Mouse (Mus musculus) stomach, postnatal 0 days (tissue): ENCODE results near the gene Coro1b. TPM values are rescaled to one million over a fixed set of nuclear protein-coding genes. Genes with fewer than 3 reads are reported as not detected.
A peak's percentile ranks its signal among the peaks of the same experiment; 100 is the strongest.

ENCODE experiments used
- ATAC-seq: fragments of 200-750 bp; cut with Nextera tagmentation; 2 replicates; pipeline ENCODE4 v1.8.0; 2017; ENCODE audit not compliant: low FRiP score, low TSS enrichment
- DNase-seq: peaks from one replicate; pipeline ENCODE4 v3.0.0-alpha.2; 2016; ENCODE audit warnings: low spot score
- H3K27ac ChIP-seq: fragments of 300-500 bp; sonication (generic); replicated peaks from 2 replicates; pipeline ENCODE4 v1.5.1; 2014; ENCODE audit warnings: mild to moderate bottlenecking, control low read depth
- H3K27me3 ChIP-seq: fragments of 300-500 bp; sonication (generic); 2 replicates; pipeline ENCODE4 v1.6.1; 2014; ENCODE audit warnings: low read length; ENCODE audit not compliant: control insufficient read depth, insufficient read depth
- H3K36me3 ChIP-seq: fragments of 300-500 bp; sonication (generic); 2 replicates; pipeline ENCODE4 v1.6.1; 2014; ENCODE audit warnings: low read length, mixed read lengths; ENCODE audit not compliant: control insufficient read depth, insufficient read depth
- H3K4me1 ChIP-seq: fragments of 300-500 bp; sonication (generic); replicated peaks from 2 replicates; pipeline ENCODE4 v1.6.1; 2014; ENCODE audit warnings: antibody characterized with exemption; ENCODE audit not compliant: control insufficient read depth, insufficient read depth
- H3K4me2 ChIP-seq: fragments of 300-500 bp; sonication (generic); replicated peaks from 2 replicates; pipeline ENCODE4 v1.6.1; 2014; ENCODE audit warnings: low read depth, mild to moderate bottlenecking, control low read depth, moderate library complexity
- H3K4me3 ChIP-seq: fragments of 300-500 bp; sonication (generic); 2 replicates; pipeline ENCODE4 v1.5.1; 2014; ENCODE audit warnings: low read depth, low read length, control low read depth
- H3K9ac ChIP-seq: fragments of 300-500 bp; sonication (generic); 2 replicates; pipeline ENCODE4 v1.6.1; 2014; ENCODE audit warnings: mild to moderate bottlenecking, low read length, control low read depth, mixed read lengths
- H3K9me3 ChIP-seq: fragments of 300-500 bp; sonication (generic); 2 replicates; pipeline ENCODE4 v1.6.1; 2016; ENCODE audit warnings: low read length; ENCODE audit not compliant: control insufficient read depth
- CTCF ChIP-seq: IDR thresholded peaks from 2 replicates; pipeline ENCODE4 v1.5.1; 2016; ENCODE audit warnings: antibody characterized with exemption, low read depth, mild to moderate bottlenecking, moderate library complexity
- EP300 ChIP-seq: optimal IDR thresholded peaks from 2 replicates; pipeline ENCODE3; 2016; ENCODE audit warnings: antibody characterized with exemption
- WGBS: fragments of 180-500 bp; shearing (Covaris S2); extraction: QIAGEN DNeasy Blood & Tissue Kit; methylation state at CpG from one replicate; pipeline ENCODE4 v1.1.7; 2014; 5-methylcytosine and 5-hydroxymethylcytosine counted together
- polyA plus RNA-seq: library from polyadenylated mRNA; unstranded; fragments of >200 nt; fragmentation: Nextera tagmentation; extraction: Ambion mirVana; gene quantifications from 2 replicates; pipeline ENCODE4 v1.2.1, GENCODE M21; 2015

Coro1b gene
- polyA plus RNA-seq, 1 experiment from 2014 or later, result 127 TPM

DNA sequence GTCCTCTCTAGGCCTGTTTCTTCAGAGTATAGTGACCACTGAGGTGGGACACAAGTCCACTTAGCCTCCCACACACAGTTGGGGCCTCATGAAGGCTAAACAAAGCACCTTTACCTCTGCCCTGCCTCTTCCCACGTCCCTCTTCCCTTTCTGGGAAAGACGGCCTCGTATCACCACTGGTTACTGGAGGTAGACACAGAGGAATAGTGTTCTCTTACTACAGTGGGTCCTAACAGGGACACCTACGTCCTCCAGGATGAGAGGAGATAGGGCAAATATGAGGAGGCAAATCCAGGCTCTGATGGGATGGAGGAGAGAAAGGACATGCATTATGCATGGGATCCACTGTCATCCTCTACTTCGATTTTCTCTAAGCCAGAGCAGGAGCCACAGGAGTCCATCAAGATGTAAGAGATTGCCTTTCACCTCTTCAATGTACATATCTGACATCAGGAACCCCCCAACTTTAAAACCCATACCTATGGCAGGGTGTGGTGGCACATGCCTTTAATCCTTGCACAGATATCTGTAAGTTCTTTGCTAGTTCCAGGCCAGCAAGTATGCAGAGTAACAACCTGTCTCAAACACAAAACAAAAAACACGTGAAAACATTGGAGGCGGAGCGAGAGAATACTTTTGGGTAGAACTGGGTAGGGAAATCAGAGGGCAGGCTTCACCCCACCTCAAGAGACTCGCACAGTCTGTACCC lies 483 bp upstream of the Coro1b start:
- ATAC-seq (no peak; the same call in 1 of the 2 replicates), DNase-seq (no peak)
- H3K4me3 ChIP-seq, result peak overlapping the region; percentile 91
- no peaks in the 10 kb centered on the region for H3K9me3 ChIP-seq
- peak overlapping the region; percentile 58; the same call in 1 of the 2 replicates for H3K27ac ChIP-seq
- peak overlapping the region; percentile 69 for H3K4me2 ChIP-seq
- peak overlapping the region; percentile 56 for H3K9ac ChIP-seq
- 39% methylated on average over 9 of the region's 9 CpGs for WGBS
- peaks cover 5% of the 10 kb centered on the region; the same call in 1 of the 2 replicates for H3K36me3 ChIP-seq
- H3K4me1 ChIP-seq, result no peaks in the 10 kb centered on the region
- TF ChIP-seq CTCF, result no peak
- TF ChIP-seq EP300, result no peak
- no peaks in the 10 kb centered on the region for H3K27me3 ChIP-seq

DNA sequence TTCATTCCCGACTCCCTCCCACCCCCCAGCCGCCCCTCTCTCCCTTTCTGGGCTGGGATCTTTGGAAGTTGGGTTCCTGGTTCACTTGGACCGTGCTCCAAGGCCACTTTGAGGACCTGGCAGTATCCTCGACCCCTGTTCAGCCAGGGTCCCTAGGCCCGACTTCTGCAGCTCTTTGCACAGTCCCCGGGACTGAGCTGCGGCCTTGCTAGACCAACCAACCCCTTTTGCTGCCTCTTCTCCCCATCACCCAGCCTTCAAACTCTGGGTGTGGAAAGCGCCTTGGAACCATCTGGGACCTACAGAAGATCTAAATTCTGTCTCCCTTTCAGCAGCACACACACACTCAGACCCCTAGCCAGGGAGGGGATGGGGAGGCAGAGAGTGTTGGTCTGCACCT lies 400 bp downstream of the Coro1b start:
- WGBS, result 2% methylated on average over 7 of the region's 8 CpGs
- peak overlapping the region; percentile 69 for H3K4me2 ChIP-seq
- H3K36me3 ChIP-seq, result peaks cover 11% of the 10 kb centered on the region; the same call in 1 of the 2 replicates
- H3K4me1 ChIP-seq, result no peaks in the 10 kb centered on the region
- DNase-seq (no peak), ATAC-seq (peak; percentile 15; the same call in 1 of the 2 replicates)
- no peak for TF ChIP-seq EP300
- no peak for TF ChIP-seq CTCF
- H3K4me3 ChIP-seq, result peak overlapping the region; percentile 91
- peak overlapping the region; percentile 89 for H3K27ac ChIP-seq
- no peaks in the 10 kb centered on the region for H3K9me3 ChIP-seq
- peak overlapping the region; percentile 95 for H3K9ac ChIP-seq
- H3K27me3 ChIP-seq, result no peaks in the 10 kb centered on the region

DNA sequence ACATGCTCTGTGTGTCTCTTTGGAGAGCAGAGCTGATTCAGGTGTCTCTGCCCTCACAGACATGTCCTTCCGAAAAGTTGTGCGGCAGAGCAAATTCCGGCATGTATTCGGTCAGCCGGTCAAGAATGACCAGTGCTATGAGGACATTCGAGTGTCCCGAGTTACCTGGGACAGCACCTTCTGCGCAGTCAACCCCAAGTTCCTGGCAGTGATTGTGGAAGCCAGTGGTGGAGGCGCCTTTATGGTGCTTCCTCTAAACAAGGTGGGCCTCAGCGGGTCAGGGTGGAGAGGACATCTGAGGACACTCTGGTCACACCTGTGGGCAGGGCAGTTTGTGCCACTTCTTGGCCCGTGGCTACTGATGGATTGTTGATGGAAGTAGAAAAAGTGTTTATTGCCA lies 864 bp downstream of the Coro1b start:
- ATAC-seq (peak; percentile 6; the same call in 1 of the 2 replicates), DNase-seq (peak; percentile 39)
- H3K4me1 ChIP-seq, result no peaks in the 10 kb centered on the region
- H3K4me2 ChIP-seq, result peak overlapping the region; percentile 69
- peak overlapping the region; percentile 89; the same call in 1 of the 2 replicates for H3K27ac ChIP-seq
- peaks cover 11% of the 10 kb centered on the region; the same call in 1 of the 2 replicates for H3K36me3 ChIP-seq
- H3K27me3 ChIP-seq, result no peaks in the 10 kb centered on the region
- WGBS, result 75% methylated on average over 11 of the region's 11 CpGs
- H3K4me3 ChIP-seq, result peak overlapping the region; percentile 91
- H3K9ac ChIP-seq, result peak overlapping the region; percentile 95
- no peak for TF ChIP-seq CTCF
- TF ChIP-seq EP300, result no peak
- no peaks in the 10 kb centered on the region for H3K9me3 ChIP-seq

DNA sequence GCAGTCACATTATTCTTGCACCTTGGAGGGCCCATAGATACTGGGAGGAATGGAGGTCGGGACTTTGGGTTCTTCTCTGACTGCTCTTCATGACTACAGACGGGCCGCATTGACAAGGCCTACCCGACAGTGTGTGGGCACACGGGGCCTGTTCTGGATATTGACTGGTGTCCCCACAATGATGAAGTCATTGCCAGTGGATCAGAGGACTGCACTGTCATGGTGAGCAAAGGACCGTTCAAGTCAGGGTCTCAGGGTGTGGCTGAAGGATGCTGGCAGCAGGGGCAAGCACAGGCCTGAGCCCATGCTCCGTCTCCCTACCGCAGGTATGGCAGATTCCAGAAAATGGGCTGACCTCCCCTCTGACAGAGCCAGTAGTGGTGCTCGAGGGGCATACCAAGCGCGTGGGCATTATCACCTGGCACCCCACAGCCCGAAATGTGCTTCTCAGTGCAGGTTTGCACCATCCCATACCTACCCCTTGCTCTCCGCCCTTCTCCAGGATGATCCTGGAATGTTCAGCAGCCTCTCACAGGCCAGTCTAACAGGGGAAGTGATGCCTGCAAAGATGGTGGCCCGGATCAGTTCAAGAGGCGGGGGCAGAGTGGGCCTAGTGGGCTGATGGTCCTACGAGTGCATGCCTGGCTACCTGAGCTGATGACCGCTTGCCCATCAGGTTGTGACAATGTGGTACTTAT lies 1.5 kb downstream of the Coro1b start:
- no peaks in the 10 kb centered on the region for H3K4me1 ChIP-seq
- H3K9me3 ChIP-seq, result no peaks in the 10 kb centered on the region
- TF ChIP-seq CTCF (no peak), EP300 (no peak)
- H3K36me3 ChIP-seq, result peaks cover 11% of the 10 kb centered on the region; the same call in 1 of the 2 replicates
- H3K27ac ChIP-seq, result no peak overlapping the region
- no peak overlapping the region for H3K9ac ChIP-seq
- 91% methylated on average over 17 of the region's 17 CpGs for WGBS
- peak overlapping the region; percentile 69 for H3K4me2 ChIP-seq
- DNase-seq, result no peak
- no peaks in the 10 kb centered on the region for H3K27me3 ChIP-seq
- ATAC-seq, result no peak; the same call in 1 of the 2 replicates
- H3K4me3 ChIP-seq, result peak overlapping the region; percentile 91; the same call in 1 of the 2 replicates

DNA sequence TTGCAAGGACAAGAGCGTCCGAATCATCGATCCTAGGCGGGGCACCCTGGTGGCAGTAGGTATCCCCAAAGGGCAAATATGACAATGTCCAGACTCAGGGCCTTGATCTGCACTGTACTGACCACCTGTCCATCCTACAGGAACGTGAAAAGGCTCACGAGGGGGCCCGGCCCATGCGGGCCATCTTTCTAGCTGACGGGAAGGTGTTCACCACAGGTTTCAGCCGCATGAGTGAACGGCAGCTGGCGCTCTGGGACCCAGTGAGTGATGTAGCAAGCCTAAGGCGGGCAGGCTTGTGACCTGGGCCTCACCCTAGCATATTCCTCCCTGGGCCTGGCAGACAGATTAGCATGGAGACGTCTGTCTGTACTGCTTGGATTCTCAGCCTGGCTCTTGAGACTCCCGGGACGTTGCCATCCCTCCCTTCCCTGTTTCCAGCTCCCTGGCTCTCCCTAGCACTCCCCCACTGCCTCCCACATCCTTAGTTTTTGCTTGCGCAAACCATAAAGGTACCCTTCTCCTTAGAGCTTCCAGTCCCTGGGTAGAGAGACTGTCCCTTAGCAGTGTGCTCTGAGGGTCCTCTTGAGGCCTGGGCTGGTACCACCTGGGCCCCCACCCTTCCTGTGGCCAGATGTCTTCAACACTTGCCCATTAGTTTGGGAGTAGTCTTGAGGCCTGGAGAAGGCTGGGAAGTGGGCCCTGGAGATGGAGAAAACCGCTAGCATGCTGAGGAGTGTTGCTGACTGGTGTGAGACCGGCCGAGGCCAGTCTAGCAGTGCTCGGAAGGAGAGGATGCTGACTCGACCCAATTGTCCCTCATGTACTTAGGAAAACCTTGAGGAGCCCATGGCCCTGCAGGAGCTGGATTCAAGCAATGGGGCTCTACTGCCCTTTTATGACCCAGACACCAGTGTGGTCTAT lies 2.4 kb downstream of the Coro1b start:
- TF ChIP-seq EP300, result no peak
- TF ChIP-seq CTCF, result no peak
- Histone ChIP-seq H3K9me3 (no peaks in the 10 kb centered on the region), H3K27me3 (no peaks in the 10 kb centered on the region), H3K4me2 (no peak overlapping the region), H3K4me1 (no peaks in the 10 kb centered on the region), H3K27ac (no peak overlapping the region), H3K9ac (no peak overlapping the region), H3K36me3 (peaks cover 12% of the 10 kb centered on the region; the same call in 1 of the 2 replicates), H3K4me3 (no peak overlapping the region)
- no peak for ATAC-seq
- DNase-seq, result no peak
- 89% methylated on average over 22 of the region's 22 CpGs for WGBS
